Mouse (Mus musculus) CH12.LX (cell line): ENCODE data around the gene Qrfp. TPM values are rescaled to one million over a fixed set of nuclear protein-coding genes. Genes with fewer than 3 reads are reported as not detected.
A peak's percentile ranks its signal among the peaks of the same experiment; 100 is the strongest.

Experiments
- DNase-seq: peaks from one replicate; pipeline ENCODE4 v3.0.0-alpha.2; 2013; ENCODE audit errors: extremely low read depth
- H3K27ac ChIP-seq: 2 replicates; pipeline ENCODE4 v1.5.1; 2012; ENCODE audit warnings: low read depth, mild to moderate bottlenecking, control low read depth, moderate library complexity; ENCODE audit not compliant: insufficient read depth
- H3K27me3 ChIP-seq: replicated peaks from 2 replicates; pipeline ENCODE3; 2012; ENCODE audit warnings: inconsistent platforms
- H3K36me3 ChIP-seq, 2 experiments: replicated peaks in 1 of 2; 2 replicates each; pipeline versions ENCODE3 to v1.6.1; 2012; ENCODE audit warnings: inconsistent platforms in 1 of 2, low read length in 1 of 2, mild to moderate bottlenecking in 1 of 2, mixed read lengths in 1 of 2, moderate library complexity in 1 of 2; ENCODE audit not compliant: control insufficient read depth in 1 of 2, insufficient read depth in 1 of 2
- H3K4me1 ChIP-seq, 2 experiments: 2 replicates each; pipeline ENCODE4 v1.6.1; 2012; ENCODE audit warnings: inconsistent platforms in 1 of 2, moderate library complexity in 1 of 2; ENCODE audit not compliant: insufficient read depth in 2 of 2, control insufficient read depth in 1 of 2
- H3K4me2 ChIP-seq: 2 replicates; pipeline ENCODE4 v1.6.1; 2012; ENCODE audit warnings: low read depth, mild to moderate bottlenecking, control low read depth; ENCODE audit not compliant: poor library complexity, insufficient read depth, severe bottlenecking
- H3K4me3 ChIP-seq, 3 experiments: fragments of 150-350 bp in 1 of 3; sonication (generic) in 1 of 3; replicated peaks in 1 of 3; 2 replicates each; pipeline versions ENCODE3 to v1.5.1; 2011 to 2012; ENCODE audit warnings: low read depth in 2 of 3, low read length in 2 of 3, mild to moderate bottlenecking in 2 of 3, moderate library complexity in 2 of 3, control low read depth in 1 of 3, improper control_type of control experiment in 1 of 3, inconsistent platforms in 1 of 3, mixed read lengths in 1 of 3; ENCODE audit not compliant: poor library complexity in 1 of 3
- H3K79me2 ChIP-seq: replicated peaks from 2 replicates; pipeline ENCODE4 v1.6.1; 2012; ENCODE audit warnings: mild to moderate bottlenecking, moderate library complexity; ENCODE audit not compliant: control insufficient read depth, poor library complexity, insufficient read depth, severe bottlenecking; ENCODE audit errors: extremely low read depth
- H3K9ac ChIP-seq: 2 replicates; pipeline ENCODE4 v1.6.1; 2012; ENCODE audit warnings: low read depth, mild to moderate bottlenecking, control low read depth, moderate library complexity; ENCODE audit not compliant: insufficient read depth
- H3K9me3 ChIP-seq: replicated peaks from 2 replicates; pipeline ENCODE3; 2012; ENCODE audit warnings: low read length, inconsistent platforms, mixed read lengths
- BHLHE40 ChIP-seq: IDR thresholded peaks from 2 replicates; pipeline ENCODE4 v1.6.1; 2011; ENCODE audit warnings: mild to moderate bottlenecking, low read depth, low read length, improper control_type of control experiment
- CTCF ChIP-seq, 2 experiments: IDR thresholded peaks in 1 of 2; conservative IDR thresholded peaks in 1 of 2; 2 replicates each; pipeline ENCODE4 v1.5.1; 2011 to 2012; ENCODE audit warnings: low read depth in 2 of 2, low read length in 2 of 2, improper control_type of control experiment in 1 of 2, inconsistent platforms in 1 of 2, mild to moderate bottlenecking in 1 of 2, moderate library complexity in 1 of 2
- ELF1 ChIP-seq: IDR thresholded peaks from 2 replicates; pipeline ENCODE4 v1.6.1; 2014; ENCODE audit warnings: low read depth, mild to moderate bottlenecking, inconsistent platforms, low read length, improper control_type of control experiment
- MAFK ChIP-seq: IDR thresholded peaks from 2 replicates; pipeline ENCODE4 v1.6.1; 2011; ENCODE audit warnings: low read length, improper control_type of control experiment; ENCODE audit not compliant: insufficient replicate concordance
- MYC ChIP-seq: IDR thresholded peaks from 2 replicates; pipeline ENCODE4 v1.6.1; 2011; ENCODE audit warnings: low read depth, mild to moderate bottlenecking, improper control_type of control experiment, low read length
- PAX5 ChIP-seq: IDR thresholded peaks from 2 replicates; pipeline ENCODE4 v1.6.1; 2012; ENCODE audit warnings: low read length, inconsistent platforms, mixed read lengths
- RCOR1 ChIP-seq: conservative IDR thresholded peaks from 2 replicates; pipeline ENCODE4 v1.6.1; 2012; ENCODE audit warnings: low read depth, mild to moderate bottlenecking, inconsistent platforms, low read length, improper control_type of control experiment
- dilution Hi-C: fragments of 300-500 bp; cut with MboI; formaldehyde crosslinking; loops from 2 replicates; pipeline ENCODE4 v1.14.3; 2020; ENCODE audit warnings: low sequenced_read_pairs; ENCODE audit not compliant: extremely low pct_unique_long_range_greater_than_20kb, extremely low pct_ligation_motif_present
- in situ Hi-C: fragments of 300-500 bp; cut with MboI; formaldehyde crosslinking; loops from 3 replicates; pipeline ENCODE4 v1.14.3; 2019; ENCODE audit warnings: low sequenced_read_pairs, low pct_ligation_motif_present, low pct_unique_long_range_greater_than_20kb, mixed read lengths
- polyA plus RNA-seq: library from polyadenylated mRNA; unstranded; fragments of >175 nt; gene quantifications from 2 replicates; pipeline ENCODE4 v1.2.1, GENCODE M21; 2012; ENCODE audit warnings: low read depth; ENCODE audit not compliant: insufficient read length
- total RNA-seq, 2 experiments: library from RNA; depleted of rRNA; stranded (reverse); fragments of 300-350 nt in 1 of 2; fragments of >200 nt in 1 of 2; gene quantifications; 2 replicates each; pipeline ENCODE4 v1.2.3; 2012 to 2014

Qrfp gene
- total and polyA plus RNA-seq, 3 experiments, result not detected

DNA sequence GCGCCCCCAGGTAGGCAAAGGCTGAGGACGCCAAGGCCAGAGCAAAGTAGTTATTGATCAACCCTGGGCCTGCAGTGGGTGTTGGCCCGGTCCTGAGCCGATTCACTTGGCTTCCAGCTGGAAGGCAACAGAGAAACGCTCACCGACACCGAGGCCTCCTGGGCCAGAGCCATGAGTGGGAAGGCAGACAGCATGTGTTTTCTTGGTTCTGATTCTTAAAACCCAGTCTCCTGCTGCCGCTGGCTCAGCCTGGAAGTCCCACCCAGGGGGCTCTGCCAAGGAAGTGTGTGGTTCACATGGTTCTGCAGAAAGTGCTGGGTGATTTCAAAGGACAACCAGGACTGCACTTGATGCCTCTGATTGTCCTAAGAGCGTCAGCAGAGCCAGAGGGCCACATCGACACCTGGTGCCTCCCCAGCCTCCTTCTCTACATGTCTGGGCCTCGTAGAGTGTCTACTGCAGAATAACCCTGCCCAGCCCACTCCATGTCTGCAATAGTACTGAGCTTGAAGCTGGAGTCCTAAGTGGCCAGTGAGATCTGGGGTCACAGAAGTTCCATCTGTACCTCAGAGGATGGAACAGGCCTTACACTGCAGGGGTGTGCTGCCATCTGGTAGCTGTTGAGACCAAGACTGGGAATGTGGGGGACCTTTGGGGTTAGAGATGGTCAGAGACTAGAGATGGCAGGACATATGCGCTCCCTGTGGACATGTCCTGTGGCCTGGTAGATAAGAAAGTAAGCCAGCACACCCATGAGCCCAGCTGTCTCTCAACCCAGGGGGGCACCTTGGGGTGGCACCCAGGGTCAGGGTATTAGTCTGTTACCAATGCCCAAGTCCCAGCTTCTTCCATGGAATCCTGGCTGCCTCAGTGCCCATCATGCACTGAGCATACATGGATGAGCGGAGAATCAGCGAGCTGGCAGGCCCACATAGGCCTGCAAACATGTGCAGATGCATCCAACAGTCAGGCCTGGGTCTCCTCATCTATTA is 16.0 kb upstream of the Qrfp start:
- in situ Hi-C loops (no loop called here), dilution Hi-C loops (no loop called here)
- Histone ChIP-seq H3K4me3 (no peak overlapping the region), H3K36me3 (no peaks in the 10 kb centered on the region), H3K27me3 (peaks cover 88% of the 10 kb centered on the region), H3K9ac (no peak overlapping the region), H3K79me2 (no peaks in the 10 kb centered on the region), H3K4me2 (no peak overlapping the region), H3K27ac (no peak overlapping the region), H3K9me3 (no peaks in the 10 kb centered on the region), H3K4me1 (peaks cover 4 to 16% of the 10 kb centered on the region in 2 experiments; a peak in 3 of 4 replicates)
- no peak for DNase-seq
- TF ChIP-seq RCOR1, result no peak
- no peak for TF ChIP-seq MYC
- no peak for TF ChIP-seq ELF1

DNA sequence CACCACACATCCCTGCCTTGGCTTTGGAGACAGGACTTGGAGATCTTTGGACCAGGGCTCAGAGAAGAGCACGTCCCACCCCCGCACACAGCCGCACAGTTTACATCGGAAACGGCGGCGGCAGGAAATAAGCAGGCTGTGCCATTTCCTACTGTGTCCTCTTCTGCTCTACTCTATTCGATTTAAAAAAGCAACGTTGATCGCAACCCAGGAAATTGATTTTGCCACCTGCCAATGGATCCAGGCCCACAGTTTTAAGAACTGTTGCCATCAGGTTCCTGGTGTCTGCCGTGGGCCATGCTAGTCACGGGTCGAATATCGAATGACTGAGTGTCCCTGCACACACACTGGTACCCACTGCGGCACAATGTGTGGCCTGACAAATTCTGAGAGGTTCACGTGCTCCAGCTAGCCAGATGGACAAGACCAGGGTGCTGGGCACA is 15.1 kb upstream of the Qrfp start:
- dilution Hi-C loops, result no loop called here
- in situ Hi-C loops, result no loop called here
- DNase-seq, result no peak
- no peaks in the 10 kb centered on the region for H3K79me2 ChIP-seq
- H3K36me3 ChIP-seq, result no peaks in the 10 kb centered on the region
- no peak overlapping the region for H3K9ac ChIP-seq
- no peak overlapping the region for H3K27ac ChIP-seq
- no peaks in the 10 kb centered on the region for H3K9me3 ChIP-seq
- peaks cover 90% of the 10 kb centered on the region for H3K27me3 ChIP-seq
- no peak overlapping the region for H3K4me3 ChIP-seq
- no peak for TF ChIP-seq PAX5
- no peak for TF ChIP-seq RCOR1
- no peak for TF ChIP-seq MAFK
- peaks cover 4 to 16% of the 10 kb centered on the region in 2 experiments; a peak in 3 of 4 replicates for H3K4me1 ChIP-seq
- H3K4me2 ChIP-seq, result no peak overlapping the region

DNA sequence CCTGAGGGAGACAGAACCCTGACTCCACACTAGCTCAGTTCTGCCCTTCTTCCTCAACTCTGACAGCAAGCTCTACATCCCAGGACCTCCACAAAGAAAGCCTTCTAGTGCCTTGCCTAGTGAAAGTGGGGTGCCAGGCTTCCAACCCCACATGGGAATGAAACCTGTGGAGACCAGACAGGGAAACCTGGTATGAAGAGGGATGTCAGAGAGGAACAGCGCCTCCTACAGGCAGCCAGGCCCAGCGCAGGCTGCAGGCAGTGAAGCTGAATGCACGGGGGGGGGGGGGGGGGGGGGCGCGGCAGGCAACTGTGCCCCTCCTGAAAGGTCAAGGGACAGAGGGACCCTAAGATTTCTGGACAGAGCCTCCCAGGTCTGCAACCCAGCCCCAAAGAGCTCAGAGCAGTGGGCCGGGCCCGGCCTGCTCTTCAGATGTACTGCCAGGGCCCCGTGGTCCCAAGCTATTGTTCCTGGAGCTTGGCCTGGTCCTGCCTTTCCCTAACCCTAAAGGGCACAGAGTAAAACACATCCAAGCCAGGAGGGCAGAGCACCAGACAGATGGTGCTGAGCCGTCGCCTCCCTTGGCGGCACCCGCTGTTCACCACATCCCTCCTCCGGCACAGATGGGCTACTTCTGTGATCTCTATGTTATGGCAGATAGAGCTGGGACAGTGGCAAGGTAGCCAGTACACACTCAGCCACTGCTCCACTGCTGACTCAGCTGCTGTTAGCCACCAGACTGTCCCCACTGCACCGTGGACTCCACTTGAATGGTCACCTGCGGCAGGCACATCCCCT is 13.8 kb upstream of the Qrfp start:
- no peaks in the 10 kb centered on the region for H3K9me3 ChIP-seq
- TF ChIP-seq CTCF (conservative IDR thresholded peaks at IDR 0.05 in 1 of 2, IDR thresholded peaks at IDR 0.05 in 1 of 2; ENCODE audit: low read depth in 2 of 2, low read length in 2 of 2), result peak; percentile 8 to 56; a peak in 2 of 4 replicates
- no peak for TF ChIP-seq BHLHE40
- dilution Hi-C loops, result no loop called here
- no peak overlapping the region for H3K4me2 ChIP-seq
- peaks cover 85% of the 10 kb centered on the region for H3K27me3 ChIP-seq
- DNase-seq, result no peak
- H3K79me2 ChIP-seq, result no peaks in the 10 kb centered on the region
- peaks cover 4 to 16% of the 10 kb centered on the region in 2 experiments; a peak in 3 of 4 replicates for H3K4me1 ChIP-seq
- H3K9ac ChIP-seq, result no peak overlapping the region
- H3K4me3 ChIP-seq, result no peak overlapping the region
- no peak overlapping the region for H3K27ac ChIP-seq
- in situ Hi-C loops, result no loop called here
- H3K36me3 ChIP-seq, result no peaks in the 10 kb centered on the region
